Mouse (Mus musculus) embryo, embryonic 9.5 days (tissue): Measurements from ENCODE around the gene Ccdc162.

Source experiments
- DNase-seq: peaks from one replicate; pipeline ENCODE4 v3.0.0-alpha.2; 2017; ENCODE audit errors: extremely low spot score

Gene Ccdc162

DNA sequence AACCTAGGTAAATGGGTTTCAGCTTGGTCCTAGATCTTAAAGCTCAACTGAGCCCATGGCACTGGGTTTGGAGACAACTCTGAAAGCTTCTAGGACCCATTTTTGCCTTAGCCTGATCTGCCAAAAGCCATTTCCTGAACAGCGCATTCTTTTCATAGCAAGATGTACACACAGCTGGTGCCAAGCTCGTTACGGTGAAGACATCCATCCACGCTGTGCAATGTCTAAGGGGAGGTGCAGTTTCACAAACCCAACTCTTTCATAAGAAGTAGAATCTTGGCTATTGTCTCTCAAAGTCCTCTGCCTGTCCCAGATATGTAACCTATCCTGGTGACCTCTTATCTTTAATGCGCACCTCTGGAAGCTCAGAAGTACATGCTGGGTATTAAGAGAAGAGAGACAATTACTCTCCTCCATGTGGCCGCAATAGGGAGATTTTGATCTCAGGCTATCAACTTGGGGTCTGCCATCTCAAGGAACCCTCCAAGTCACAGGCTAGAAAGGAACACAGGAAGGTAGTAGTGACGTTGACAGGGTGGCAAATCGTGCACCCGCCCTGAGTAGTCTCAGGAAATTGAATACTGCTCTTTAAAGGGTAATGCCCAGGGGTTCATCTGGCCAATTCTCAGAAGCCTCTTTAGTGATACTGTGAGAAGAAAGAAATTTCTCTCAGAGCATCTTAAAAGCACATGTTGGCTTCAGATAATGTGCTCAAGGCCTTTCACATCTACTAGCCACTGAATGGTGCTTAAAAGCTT lies 81.0 kb downstream of the Ccdc162 start:
- DNase-seq, result no peak

DNA sequence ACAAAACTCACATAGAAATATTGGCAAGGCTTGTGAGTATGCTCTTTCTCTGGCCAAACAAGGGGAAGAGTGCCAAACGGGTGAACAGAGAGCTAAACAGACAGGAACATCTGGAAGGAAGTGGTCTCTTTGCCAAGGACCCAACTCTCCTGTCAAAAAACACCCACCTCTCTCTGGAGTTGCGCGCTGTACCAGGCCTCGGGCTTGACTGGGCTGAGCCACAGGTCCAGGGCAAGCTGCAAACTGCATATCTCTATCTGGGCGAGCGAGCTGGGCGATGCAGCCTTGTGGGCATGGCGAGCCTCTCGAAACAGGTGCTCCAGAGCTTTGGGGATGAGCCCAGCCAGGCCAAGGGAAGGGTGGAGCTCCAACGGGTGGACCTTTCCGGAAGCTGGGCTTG lies 82.6 kb downstream of the Ccdc162 start:
- no peak for DNase-seq

GRCm38 (mm10) chr10:41632062-41632461 lies 84.4 kb downstream of the Ccdc162 start:
- no peak for DNase-seq

DNA sequence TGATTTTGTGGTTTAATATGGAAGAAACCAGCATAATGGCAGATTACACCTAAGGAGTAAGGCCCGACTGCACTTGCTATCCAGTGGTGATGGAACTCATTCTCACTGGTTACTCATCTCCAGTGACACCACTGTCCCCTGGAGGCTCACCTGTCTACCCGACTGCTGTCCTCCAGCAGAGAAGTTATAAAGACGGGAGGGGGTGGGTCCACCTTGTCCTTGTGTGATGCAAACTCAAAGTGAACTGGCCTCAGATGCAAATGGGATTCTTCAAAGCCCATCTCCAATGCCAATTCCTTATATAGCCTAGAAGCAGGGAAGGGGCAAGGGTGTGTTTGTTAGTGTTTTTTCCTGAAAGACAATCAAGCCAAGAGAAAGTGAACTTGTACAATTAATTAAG lies 89.4 kb downstream of the Ccdc162 start:
- DNase-seq, result no peak

GRCm38 (mm10) chr10:41619988-41620387 lies 96.4 kb downstream of the Ccdc162 start:
- DNase-seq, result no peak

- DNase-seq, result no peak
These were observed 100.9 kb downstream of the Ccdc162 start for GRCm38 (mm10) chr10:41615487-41615886.

DNA sequence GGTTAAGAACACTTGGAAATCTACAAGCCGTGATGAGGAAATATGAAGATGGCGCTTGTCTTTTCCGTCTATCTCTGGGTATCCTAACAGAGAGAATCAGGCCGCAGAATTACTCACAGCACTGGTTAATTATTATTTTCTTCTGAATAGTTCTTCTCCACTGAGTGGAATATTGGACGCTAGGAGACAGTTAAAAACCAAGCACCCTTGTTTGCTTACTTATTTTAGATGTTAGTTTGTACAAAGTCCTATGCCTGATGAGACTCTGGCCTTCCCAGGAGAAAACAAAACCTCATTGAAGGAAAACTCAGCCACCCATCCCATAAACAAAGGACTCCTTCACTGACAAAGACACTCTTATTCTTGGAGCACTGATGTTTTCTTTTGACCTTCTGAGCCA lies 104.5 kb downstream of the Ccdc162 start:
- no peak for DNase-seq

DNA sequence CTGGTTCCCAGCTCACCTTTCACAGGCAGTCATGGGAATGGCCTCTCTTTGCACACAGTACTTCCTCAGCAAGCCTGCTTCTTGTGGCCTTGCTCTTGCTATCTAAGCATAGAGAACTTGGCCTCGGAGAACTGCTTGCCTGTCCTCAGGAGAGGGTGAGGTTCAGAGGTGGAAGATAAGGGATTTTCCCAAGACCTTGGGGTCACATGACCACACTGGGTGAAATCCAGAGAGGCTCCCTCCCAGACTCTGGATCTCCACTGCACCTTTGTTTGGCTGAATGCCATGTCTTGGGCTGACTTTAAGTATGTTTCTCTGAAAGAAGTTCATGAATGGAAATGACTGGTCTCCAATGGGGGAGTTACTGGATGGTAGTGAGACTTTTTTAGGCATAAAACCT lies 107.0 kb downstream of the Ccdc162 start:
- no peak for DNase-seq

DNA sequence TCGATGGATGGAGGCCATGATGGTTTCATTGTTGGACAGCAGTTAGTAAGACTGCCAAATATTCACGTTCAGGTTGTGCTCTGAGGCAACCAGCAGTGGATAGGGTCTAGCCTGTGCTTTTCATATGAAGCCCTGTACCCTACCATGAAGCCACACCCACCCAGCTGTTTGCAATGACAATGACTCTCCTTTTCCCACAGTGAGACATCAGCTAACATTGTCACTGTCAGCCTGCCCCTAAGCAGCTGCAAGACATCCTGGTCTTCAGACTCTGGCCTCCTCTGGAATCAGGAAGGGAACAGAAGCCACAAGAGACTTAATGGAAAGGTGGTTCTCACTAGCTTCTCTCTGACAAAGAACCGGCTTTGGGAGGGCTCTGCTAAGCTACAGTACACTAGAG lies 107.9 kb downstream of the Ccdc162 start:
- DNase-seq, result no peak

GRCm38 (mm10) chr10:41602667-41603066 lies 113.8 kb downstream of the Ccdc162 start:
- DNase-seq, result no peak

DNA sequence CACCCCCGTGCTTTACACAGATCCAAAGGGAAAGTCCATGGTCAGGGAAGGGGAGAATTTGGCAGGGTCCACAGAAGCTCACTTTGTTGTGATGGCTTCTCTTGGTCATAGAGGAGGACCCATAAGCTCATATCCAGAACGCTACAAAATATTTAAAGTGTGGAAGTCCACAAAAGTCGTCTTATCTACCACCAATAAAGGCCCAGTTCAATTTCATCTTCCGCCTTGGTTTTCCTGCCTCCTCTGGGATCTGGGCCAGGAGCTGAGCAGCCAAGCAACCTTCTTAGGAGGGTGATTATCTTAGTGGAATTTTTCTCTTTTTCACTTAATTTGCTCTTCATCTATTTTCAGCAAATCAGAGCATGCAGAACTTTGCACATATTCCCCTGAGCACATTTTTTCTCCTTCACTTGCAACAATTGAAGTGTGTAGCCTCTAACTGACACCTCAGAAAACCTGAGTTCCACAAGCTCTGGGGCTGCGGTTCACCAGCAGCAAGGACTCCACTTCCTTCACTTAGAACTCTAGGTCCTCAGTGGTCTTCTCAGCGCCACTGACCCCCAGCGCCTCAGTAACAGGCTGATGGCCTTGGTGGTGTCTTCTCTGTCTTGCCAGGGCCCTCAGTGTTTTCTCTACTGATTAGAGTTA lies 114.4 kb downstream of the Ccdc162 start:
- no peak for DNase-seq

DNA sequence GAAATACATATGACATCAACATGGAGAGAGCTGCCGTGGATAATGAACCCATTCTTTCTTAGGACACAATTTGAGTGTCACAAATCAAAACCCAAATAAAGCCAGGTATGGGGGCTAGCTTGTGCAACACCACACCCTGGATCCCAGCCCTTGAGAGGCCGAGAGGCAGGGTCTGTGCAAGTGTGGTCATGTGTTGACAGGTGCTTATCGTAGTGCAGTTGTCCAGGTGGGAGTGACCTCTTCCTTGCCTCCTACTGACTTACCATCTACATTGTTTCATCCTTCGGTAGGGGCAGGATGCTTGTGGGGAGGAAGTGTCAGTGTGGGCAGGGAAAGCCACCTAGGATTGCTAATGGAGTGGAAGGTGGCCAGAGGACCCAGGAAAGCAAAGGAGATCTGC lies 115.1 kb downstream of the Ccdc162 start:
- DNase-seq, result no peak

DNA sequence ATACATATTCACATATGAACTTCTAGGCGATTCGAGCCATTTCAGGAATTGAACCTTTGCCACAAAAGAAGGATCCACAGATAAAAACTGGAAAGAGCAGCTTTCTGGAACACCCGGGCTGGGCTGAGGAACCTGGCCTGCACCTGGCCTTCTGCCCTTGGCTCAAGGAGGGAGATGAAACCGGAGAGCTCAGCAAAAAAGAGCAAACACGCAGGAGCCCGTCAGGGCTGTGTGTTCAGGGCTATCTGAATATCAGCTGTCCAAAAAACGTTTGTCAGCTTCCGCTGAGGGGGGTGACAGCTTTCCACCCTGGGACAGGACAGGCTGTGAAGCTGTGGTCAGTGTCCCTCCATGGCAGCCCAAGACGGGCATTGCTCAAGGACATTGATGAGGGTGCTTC lies 117.4 kb downstream of the Ccdc162 start:
- DNase-seq, result no peak

GRCm38 (mm10) chr10:41598221-41598620 lies 118.2 kb downstream of the Ccdc162 start:
- DNase-seq, result no peak

- DNase-seq, result no peak
These were observed 120.9 kb downstream of the Ccdc162 start for GRCm38 (mm10) chr10:41595550-41595949.

- no peak for DNase-seq
These were observed 121.5 kb downstream of the Ccdc162 start for GRCm38 (mm10) chr10:41594957-41595356.

DNA sequence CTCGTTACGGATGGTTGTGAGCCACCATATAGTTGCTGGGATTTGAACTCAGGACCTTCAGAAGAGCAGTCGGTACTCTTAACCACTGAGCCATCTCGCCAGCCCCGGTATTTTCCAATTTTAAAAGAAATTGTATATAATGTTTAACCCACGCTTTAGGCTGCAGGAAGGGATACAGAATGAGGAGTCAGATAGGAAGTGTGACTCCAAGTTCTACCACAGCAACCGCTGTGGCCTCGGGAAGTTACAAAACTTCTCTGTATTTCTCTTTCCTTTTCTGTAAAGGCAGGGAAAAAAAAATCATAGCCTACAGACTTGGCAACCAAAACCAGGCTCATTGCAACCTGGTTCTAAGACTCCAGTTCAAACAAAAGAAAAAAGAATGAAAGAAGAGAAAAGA lies 122.0 kb downstream of the Ccdc162 start:
- DNase-seq, result no peak

DNA sequence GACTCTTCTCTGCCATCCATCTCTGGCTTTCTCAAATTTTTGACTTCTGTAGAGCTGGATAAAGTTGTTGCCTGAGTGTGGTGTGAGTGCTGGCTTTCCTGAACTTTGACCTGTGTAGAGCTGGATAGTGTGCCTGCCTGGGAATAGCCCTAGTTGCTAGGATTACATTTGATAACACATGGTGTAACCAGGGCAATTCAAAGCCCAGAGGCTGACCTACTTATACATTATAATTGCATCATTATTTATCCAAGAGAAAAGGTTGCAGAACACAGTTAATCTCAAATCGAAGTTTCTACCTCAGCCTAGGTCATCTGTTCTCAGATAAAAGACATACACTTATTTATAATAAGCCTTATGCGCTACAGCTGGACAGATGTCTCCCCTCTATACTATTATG lies 127.8 kb downstream of the Ccdc162 start:
- no peak for DNase-seq

- no peak for DNase-seq
These were observed 129.2 kb downstream of the Ccdc162 start for GRCm38 (mm10) chr10:41586947-41587852.

- no peak for DNase-seq
These were observed 133.1 kb downstream of the Ccdc162 start for GRCm38 (mm10) chr10:41583383-41583782.

GRCm38 (mm10) chr10:41582901-41583361 lies 133.5 kb downstream of the Ccdc162 start:
- DNase-seq, result peak; percentile 52

GRCm38 (mm10) chr10:41580441-41580840 lies 136.0 kb downstream of the Ccdc162 start:
- DNase-seq, result no peak
